Mouse (Mus musculus) colon, adult 2 months (tissue): Measurements from ENCODE around the gene A3galt2. TPM values are rescaled to one million over a fixed set of nuclear protein-coding genes. Genes with fewer than 3 reads are reported as not detected.

Experiments
- polyA plus RNA-seq: library from polyadenylated mRNA; depleted of rRNA; stranded (reverse); fragments of >200 nt; gene quantifications from 2 replicates; pipeline ENCODE4 v1.2.3, GENCODE M21; 2012; rRNA removed

The A3galt2 gene
- polyA plus RNA-seq = 0.22 and 0.29 TPM in 2 replicates

GRCm38 (mm10) chr4:128755064-128755463, at the start of gene A3galt2:
A3galt2 (plus strand) TSS chr4:128755364.

GRCm38 (mm10) chr4:128806043-128806826, 51.1 kb downstream of the A3galt2 start, which contains the start of gene Zfp362:
Zfp362 (minus strand) TSS chr4:128806045.

Other genes with a start within 250 kb of the A3galt2 start
- 2.5 and 2.7 TPM in 2 replicates for gene Zscan20, start 145.3 kb upstream of the A3galt2 start, polyA plus RNA-seq
- 2.9 and 3.9 TPM in 2 replicates for gene Tlr12, start 136.7 kb upstream of the A3galt2 start, polyA plus RNA-seq
- gene Phc2, start 100.7 kb upstream of the A3galt2 start, polyA plus RNA-seq = 74.3 and 76.8 TPM in 2 replicates
- 24.3 and 27.6 TPM in 2 replicates for gene Zfp362, start 50.7 kb downstream of the A3galt2 start, polyA plus RNA-seq
- gene Trim62, start 128.2 kb downstream of the A3galt2 start, polyA plus RNA-seq = 8.8 and 9.5 TPM in 2 replicates
- gene Azin2, start 207.1 kb downstream of the A3galt2 start, polyA plus RNA-seq = 6.8 and 6.9 TPM in 2 replicates
- 84.7 and 88.1 TPM in 2 replicates for gene Ak2, start 236.6 kb downstream of the A3galt2 start, polyA plus RNA-seq